Mouse (Mus musculus): Measurements from ENCODE around the gene Rbpjl.

Rbpjl gene

DNA sequence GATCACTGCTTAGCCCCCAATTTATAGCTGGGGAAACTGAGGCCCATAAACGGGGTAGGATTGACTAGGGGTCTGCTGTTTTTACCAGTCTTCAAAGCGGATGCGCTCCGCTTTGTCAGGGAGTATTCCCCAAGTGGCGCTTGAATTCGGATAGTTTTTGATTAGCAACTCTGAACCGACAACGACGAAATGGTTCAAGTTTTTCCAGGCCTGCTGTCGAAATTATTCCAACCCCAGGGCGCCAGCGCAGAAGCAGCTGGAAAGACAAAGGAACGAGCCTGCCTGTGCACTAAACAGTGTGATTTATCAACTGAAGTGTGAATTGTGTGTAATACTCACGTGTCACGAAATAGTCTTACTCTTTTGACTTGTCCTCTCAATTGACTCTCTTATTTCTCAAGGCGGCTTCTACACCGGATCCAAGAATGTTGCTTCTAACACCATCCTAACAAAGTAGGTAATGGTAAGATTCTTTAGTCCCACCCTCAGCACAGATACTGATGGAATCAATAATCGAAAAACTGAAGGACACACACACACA, 40.6 kb downstream of the Rbpjl start, which contains the start of gene Sdc4:
Sdc4 (minus strand) TSS at position 428 of the 541 bp plus-strand sequence.
- in situ Hi-C loops (cut with MboI, MseI): loop anchor here (25.0 kb wide), 1 partner anchor 294 kb away; the partner anchor contains the start of genes Dnttip1 and Wfdc3

DNA sequence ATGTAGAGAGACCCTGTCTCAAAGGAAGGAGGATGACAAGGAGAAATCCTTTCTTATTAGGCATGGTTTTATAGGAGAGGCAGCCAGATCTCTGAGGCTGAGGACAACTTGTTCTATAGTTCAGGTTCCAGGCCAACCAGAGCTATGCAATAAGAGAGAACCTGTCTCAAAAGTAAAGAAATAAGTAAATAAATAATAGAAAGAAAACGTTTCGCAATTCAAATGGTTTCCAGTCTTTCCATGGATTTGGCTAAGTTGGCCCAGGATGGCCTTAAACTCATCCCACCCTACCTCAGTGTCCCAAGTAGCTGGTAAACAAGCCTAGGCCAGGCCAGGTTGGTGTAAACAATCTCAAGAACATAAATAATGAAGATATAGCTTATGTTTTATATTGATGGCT, 41.8 kb downstream of the Rbpjl start:
- in situ Hi-C loops (cut with MboI, MseI): loop anchor here (25.0 kb wide), 1 partner anchor 293 kb away; the partner anchor contains the start of genes Dnttip1 and Wfdc3

DNA sequence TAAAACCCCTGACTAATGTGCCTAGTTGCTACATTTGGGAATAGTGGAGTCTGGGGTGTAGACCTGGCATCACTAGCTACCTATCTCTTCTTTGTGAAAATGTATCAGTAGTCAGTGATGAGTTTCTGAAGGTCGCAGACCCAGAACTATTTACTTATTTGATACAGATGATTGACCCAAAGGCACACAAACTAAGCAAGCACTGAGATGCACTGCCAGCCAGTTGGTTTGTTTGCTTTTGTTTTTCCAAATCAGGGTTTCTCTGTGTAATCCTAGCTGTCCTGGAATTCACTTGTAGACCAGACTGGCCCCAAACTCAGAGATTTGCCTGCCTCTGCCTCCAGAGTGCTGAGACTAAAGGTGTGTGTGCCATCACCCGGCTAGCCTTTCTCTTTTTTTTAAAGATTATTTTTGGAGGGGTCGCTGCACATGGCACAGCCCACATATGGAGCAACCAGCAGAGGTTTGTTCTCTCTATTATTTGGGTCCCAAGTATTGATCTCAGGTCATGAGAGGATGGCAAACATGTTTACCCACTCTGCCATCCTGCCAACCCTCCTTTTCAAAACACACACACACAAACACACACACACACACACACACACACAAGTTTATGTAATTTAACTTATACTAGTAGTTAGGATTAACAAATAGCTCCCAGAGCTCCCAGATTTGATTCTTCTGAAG, 42.6 kb downstream of the Rbpjl start:
- in situ Hi-C loops (cut with MboI, MseI): loop anchor here (25.0 kb wide), 1 partner anchor 292 kb away; the partner anchor contains the start of genes Dnttip1 and Wfdc3

DNA sequence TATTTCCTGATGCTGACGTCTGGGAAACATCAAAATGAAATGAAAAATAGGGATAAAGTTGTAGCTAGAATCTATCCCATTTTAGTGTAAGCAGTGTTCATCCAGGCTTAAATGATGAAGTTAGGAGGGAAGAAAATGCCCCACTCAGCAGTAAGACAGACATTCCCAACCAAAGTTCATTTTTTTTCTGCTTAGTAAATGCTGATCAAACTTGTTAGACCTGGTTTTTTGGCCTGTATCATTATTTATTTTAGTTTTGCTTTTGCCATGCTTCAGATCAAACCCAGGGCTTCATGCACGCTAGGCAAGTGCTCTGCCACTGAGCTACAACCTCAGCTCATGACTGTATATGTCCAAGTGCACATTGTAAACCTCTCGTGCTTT, 43.1 kb downstream of the Rbpjl start:
- in situ Hi-C loops (cut with MboI, MseI): loop anchor here (25.0 kb wide), 1 partner anchor 291 kb away; the partner anchor contains the start of genes Dnttip1 and Wfdc3

DNA sequence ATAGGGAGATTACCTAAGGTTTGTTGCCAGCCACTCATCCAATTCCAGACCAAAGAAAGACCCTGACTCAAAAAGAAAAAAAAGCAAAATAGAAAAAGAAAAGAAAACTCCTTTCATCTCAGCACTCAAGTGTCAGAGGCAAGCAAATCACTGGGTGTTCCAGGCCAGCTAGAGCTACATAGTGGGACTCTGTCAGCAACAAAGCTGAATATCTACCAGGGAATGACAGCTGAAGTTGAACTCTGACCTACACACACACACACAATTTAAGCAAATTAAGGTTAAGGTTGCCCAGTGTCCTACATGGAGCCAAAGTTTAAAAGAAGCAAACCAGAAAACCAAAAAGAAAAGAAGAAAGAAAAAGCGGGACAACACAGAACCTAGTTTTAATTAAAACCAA, 45.2 kb downstream of the Rbpjl start:
- in situ Hi-C loops (cut with MboI, MseI): loop anchor here (25.0 kb wide), 1 partner anchor 289 kb away; the partner anchor contains the start of genes Dnttip1 and Wfdc3

DNA sequence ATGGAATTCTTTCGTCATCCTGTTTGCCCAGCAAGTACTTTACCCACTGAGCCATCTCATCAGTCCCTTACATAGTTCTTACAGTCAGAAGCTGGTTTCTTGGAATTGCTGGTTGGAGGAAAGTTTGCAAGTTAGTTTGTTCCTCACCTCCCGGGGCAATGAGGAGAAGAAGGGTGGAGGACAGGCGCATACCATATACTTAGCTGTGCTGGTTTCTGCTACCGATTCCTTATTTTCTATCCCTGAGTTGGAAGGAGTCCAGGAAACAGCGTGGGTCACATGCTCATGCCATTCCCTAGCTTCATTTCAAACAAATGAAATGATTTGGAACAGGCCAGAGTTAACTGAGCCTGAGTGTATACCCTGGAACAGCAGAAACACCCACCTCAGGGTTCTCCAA, 46.0 kb downstream of the Rbpjl start:
- in situ Hi-C loops (cut with MboI, MseI): loop anchor here (25.0 kb wide), 1 partner anchor 288 kb away; the partner anchor contains the start of genes Dnttip1 and Wfdc3

DNA sequence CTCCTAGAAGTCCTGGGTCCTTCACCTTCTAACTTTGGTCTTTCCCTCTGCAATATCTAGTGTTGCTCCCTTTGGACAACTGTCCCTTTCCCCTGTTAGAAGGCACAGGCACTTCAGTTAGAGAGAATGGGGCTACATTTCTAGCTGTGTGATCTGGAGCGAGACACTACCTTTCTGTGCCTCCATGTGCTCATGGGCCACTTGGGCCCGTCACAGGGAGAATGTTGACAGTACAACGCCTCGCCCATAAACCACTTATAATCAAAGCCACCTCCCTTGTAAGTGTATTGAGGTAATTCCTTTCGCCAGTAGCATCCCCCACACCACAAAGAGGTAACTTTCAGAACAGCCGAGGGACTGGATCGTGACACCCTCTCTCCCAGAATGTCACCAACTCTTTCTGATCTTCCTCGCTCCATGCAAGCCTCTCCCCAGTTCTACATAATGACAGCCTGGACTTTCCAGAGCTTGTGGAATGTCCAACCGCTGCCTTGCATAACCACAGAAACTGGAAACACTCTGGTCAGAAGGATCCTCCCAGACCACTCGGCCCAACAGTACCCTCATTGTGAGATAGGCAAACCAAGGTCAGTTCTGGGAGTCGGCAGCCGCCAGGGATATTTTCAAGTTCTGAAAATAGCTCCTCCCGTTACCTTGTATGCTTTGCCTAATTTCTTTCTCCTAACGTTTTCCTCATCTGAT, 46.6 kb downstream of the Rbpjl start:
- in situ Hi-C loops (cut with MboI, MseI): loop anchor here (25.0 kb wide), 1 partner anchor 288 kb away; the partner anchor contains the start of genes Dnttip1 and Wfdc3

DNA sequence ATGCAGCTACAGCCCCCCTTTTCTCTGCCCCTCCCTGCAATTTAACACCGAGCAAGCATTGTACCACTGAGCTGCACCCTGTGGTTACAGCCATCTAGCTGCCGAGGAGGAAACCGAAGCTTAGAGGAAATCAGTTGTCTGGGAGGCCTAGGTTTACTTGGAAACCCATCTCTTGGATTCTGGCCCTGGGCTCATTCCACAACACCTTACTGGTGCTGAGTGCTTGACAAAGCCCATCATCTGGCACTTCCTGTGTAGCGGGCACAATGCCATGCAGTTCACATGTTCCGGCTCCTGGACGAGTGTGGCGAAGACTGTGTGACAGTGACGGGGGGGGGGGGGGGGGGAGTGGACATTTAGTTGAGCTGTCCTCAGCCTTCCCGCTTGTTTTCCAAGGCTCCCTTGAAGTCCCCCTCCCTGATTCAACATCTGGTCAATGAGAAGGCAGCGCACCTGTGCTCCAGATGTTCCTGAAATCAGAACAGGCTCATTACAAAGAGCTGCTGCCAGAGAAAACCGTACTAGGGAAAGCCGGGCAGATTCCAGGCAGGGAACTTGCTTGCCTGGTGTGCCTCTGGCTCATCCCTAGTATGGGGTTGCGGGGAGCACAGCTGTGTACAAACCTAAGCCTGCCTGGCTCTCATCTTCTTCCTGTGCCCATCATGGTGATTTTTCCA, 49.2 kb downstream of the Rbpjl start:
- in situ Hi-C loops (cut with MboI, MseI): no loop called here

DNA sequence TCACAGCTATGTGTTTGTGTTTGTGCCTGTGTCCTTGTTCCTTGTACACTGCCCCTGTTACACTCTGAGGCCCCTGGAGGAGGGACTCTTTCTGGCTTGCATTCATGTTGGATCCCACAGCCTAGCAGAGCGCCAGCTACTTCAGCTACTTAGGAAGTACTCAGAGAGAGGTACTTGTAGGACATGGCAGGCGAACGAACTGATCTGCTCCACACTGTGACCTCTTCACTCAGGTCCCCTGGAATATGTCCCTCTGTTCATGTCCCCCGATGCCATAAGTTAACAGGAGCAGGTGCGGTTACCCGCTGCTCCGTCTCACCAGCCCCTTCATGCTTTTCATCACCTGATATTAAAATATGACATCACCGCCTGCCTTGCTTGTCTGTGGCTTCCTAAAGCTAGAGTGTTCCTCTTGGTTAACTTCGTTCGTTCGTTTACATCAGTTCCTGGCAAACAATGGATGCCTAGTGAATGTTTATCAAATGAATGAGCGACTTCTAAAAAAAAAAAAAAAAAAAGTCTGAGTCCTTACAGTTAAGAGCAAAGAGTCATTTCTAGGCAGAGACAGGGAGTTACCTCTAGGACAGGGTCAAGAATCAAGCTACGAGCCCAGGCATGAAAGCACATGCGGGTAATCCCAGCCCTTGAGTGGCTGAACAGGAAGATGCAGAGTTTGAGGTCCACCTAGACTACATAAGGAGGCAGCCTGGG, 50.3 kb downstream of the Rbpjl start:
- in situ Hi-C loops (cut with MboI, MseI): no loop called here

DNA sequence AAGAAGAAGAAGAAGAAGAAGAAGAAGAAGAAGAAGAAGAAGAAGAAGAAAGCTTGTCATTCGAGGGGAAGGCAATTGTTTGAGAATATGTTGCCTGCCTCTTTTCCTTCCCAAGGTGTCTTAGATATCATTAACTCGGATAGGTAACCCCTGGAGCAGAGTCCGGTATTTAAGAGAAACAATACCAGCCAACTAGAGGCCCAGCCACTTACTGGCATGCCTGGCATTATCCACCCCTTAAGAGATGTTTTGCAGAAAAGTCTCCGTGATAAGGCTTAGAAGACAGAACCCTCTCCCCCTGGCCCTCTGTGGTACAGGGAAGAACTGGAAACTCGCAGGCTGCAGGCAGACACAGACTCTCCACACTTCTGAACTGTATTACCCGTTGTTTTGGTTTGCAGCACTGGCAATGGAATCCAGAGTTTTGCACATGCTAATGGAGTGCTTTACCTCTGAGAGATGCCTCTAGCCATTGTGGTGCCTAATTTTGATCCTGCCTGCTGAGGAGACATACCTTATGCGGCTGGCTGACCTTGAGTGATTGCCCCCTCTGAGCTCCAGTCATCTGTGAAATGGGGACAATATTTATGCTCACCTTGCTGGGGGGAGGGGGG, 51.1 kb downstream of the Rbpjl start:
- in situ Hi-C loops (cut with MboI, MseI): no loop called here

DNA sequence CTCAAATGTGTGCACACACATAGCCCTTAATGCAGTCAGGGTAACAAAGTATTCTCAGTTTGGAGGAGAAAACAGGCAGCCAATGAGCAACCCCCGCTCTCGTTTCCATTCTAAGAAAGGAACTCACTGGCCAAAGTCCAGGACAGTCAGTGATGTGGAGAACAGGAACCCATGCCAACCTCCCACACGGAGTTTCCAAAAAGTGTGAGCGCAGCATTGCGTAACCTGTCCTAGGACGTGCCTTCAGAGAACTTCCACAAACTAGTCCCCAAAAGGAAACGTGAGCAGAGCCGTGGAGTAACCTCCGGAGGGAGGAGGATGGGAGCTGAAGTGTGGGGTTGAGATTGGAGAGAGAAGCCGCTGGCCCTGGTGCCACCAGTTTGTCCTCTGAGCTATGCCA, 51.9 kb downstream of the Rbpjl start:
- in situ Hi-C loops (cut with MboI, MseI): no loop called here

DNA sequence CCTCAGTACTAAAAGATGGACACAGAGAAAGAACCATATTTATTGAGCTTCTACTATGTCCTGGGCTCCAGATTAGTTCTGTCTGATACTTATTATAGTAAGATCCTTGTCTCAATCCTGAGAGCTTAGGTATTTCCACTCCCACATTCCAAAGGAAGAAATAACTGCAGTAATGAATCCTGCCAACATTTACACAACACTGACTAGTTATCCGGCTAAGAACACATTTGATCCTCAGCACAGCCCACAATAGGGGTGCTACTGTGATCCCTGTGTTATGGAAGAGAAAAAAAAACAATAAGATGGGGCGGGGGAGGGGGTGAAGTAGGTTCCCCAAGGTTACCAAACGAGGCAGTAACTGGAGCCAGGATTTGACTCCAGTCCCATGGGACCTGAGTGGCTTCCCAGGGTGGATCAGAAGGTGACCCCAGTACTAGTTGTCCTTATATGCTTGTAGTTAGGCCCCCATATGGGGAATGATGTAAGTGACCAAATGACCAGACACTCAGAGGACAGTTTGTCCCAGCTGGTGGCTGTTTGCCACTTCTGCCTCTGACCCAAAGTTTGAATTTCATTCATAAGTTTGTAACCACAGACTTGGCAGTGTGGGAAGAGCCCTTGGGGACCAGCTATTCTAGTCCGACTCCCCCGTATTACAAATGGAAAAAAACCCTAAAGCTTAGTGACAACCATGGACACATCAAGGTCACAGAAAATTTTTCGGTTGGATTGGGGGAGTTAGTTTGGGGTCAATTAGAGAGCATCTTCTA, 52.7 kb downstream of the Rbpjl start:
- in situ Hi-C loops (cut with MboI, MseI): no loop called here

DNA sequence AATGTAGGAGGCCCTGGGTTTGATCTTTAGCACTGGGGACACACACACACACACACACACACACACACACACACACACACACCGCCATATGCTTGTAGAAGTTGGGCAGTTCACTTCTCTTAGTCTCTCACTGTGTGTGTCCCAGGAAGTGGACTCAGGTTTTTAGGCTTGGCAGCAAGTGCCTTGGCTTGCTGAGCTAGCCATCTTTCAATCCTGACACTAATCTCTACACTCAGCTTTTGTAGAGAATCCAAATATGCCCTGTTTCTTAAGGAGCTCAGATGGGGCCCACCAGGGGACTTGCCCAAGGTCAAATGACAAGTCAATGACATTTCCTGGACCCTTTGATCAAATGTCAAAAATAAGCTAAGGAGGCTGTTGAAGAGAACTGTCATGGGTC, 53.5 kb downstream of the Rbpjl start:
- in situ Hi-C loops (cut with MboI, MseI): no loop called here

DNA sequence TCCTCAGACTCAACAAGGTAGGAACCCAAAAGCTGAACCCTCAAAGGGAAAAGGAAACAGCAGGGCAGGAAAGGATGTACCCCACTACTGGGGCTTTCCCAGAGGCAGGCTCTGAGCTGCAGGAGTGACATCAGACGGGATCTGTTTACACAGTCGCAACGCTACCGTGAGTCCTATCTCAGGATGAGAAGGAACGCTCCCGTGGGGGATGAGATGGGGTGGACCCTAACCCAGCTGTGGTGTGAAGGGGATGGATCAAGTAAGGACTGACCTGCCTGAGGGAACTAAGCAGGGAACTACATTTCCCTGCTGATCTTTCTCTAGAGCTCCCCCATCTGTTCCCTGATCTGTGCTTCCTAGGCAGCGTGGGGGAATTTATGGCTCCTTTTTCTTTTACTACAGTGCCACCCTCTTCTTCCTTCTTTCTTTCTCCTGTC, 53.9 kb downstream of the Rbpjl start, which contains the start of gene Sys1:
Sys1 (plus strand) TSS at position 101 of the 437 bp plus-strand sequence.
- in situ Hi-C loops (cut with MboI, MseI): no loop called here

DNA sequence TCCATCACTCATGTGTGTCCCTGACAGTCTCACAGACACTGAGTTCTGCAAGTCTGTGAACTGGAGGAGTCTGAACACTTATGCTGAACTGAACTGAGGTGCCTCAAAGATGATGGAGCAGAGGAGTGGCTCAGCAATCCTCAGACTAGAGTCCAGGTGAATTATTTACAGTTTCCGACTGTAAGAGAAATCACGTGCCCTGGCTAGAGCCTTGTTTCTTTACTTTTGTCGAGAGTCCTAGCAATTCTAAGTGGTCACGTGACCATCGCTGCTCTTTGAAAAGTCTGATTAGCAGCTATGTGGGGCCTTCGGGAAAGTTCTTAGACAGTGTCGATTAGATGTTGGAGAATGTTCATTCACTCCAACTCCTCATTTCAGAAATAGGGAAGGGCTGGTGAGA, 55.0 kb downstream of the Rbpjl start:
- in situ Hi-C loops (cut with MboI, MseI): no loop called here

DNA sequence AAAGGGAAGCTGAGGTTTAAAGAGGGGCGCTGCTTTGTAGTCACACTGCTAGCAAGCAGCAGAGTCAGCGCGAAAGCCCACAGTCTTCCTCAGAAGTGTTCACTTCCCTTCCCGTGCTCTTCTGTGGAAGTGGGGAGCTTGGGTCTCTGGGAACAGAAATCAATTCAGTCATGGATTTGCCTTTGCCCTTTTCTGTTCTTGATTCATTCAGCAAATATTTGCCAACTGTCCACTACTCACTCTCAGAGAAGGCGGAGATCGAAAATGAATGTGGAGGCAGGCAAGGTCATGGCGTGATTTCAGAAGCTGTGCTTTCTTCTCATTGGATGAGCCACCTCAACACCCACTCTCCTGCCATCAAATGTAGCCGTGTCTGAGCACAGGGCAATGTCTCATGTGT, 55.6 kb downstream of the Rbpjl start:
- in situ Hi-C loops (cut with MboI, MseI): no loop called here

DNA sequence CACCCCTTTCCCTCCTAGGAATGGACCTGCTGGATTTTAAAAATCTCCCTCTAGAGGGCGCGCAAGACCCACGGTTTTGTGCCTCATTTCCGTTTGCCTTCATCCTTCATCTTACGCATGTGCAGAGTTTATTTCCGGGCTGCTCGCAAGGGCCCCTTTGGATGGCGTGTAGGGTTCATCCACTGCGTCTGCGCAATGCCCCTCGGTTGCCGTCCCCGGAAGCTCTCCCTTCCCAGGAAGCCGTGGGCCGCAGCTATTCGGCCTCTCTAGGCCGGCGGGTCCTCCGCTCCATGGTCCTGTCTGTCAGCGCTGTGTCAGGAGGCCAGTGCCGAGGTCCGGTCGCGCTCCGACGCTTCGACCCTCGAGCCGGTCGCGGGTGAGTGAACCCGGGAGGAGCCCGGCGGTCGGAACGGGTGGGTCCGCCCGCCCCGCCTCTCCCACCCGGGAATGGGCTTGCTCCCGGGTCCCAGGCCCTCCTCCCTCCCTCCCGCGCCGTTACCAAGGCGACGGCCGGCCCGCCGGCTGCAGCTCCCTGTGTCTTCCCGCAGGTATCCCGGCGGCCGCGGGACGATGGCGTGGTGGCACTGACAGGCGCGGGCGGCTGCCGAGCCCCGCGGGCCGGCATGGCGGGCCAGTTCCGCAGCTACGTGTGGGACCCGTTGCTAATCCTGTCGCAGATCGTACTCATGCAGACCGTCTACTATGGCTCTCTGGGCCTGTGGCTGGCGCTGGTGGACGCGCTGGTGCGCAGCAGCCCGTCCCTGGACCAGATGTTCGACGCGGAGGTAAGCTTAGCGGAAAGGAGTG, 58.0 kb downstream of the Rbpjl start, which contains the start of gene Gm20458:
Gm20458 (plus strand) TSS at position 223 of the 807 bp plus-strand sequence.
- in situ Hi-C loops (cut with MboI, MseI): no loop called here
